Mouse (Mus musculus): ENCODE data around the gene Ccdc61. TPM values are rescaled to one million over a fixed set of nuclear protein-coding genes. Genes with fewer than 3 reads are reported as not detected.
"Not testable (repeated sequence)": the region's sequence is repeated elsewhere in the genome, so short reads cannot be mapped to it uniquely, and the experiment has no call there.

Gene Ccdc61
- polyA plus RNA-seq, 1 experiment from 2014 or later = 38.7 TPM

GRCm38 (mm10) chr7:18873253-18873652 is 37.0 kb downstream of the Ccdc61 start:
- Histone ChIP-seq H3K36me3 (no peaks in the 10 kb centered on the region), H3K4me1 (peaks cover 11% of the 10 kb centered on the region), H3K4me3 (peak overlapping the region; percentile 60), H3K27me3 (ENCODE audit: low read depth, poor library complexity, severe bottlenecking) (no peaks in the 10 kb centered on the region), H3K9me3 (replicated peaks) (peaks cover 4% of the 10 kb centered on the region), H3K27ac (replicated peaks) (peak overlapping the region; percentile 67; the same call in 1 of the 2 replicates)
- 0% methylated on average over 10 of the region's 10 CpGs for WGBS
- peak; percentile 82 for DNase-seq (ENCODE audit: low spot score)

- H3K9me3 ChIP-seq (replicated peaks) = peaks cover 9% of the 10 kb centered on the region
- H3K36me3 ChIP-seq = no peaks in the 10 kb centered on the region
- peak overlapping the region; percentile 60 for H3K4me3 ChIP-seq
- peaks cover 11% of the 10 kb centered on the region for H3K4me1 ChIP-seq
- DNase-seq (ENCODE audit: low spot score) = peak; percentile 37
- no peaks in the 10 kb centered on the region for H3K27me3 ChIP-seq (ENCODE audit: low read depth, poor library complexity, severe bottlenecking)
- peak overlapping the region; percentile 67; the same call in 1 of the 2 replicates for H3K27ac ChIP-seq (replicated peaks)
- 3% methylated on average over 7 of the region's 7 CpGs for WGBS
Measured at GRCm38 (mm10) chr7:18872816-18873215, 37.4 kb downstream of the Ccdc61 start.

GRCm38 (mm10) chr7:18872014-18872802 is 38.0 kb downstream of the Ccdc61 start:
- 33% methylated on average over 13 of the region's 14 CpGs for WGBS
- Histone ChIP-seq H3K4me1 (peaks cover 11% of the 10 kb centered on the region), H3K4me3 (peak overlapping the region; percentile 60), H3K27ac (replicated peaks) (0 out of 2 replicates have a peak overlapping the region, but pooled peaks have one; percentile 67), H3K9me3 (replicated peaks) (peaks cover 13% of the 10 kb centered on the region), H3K27me3 (ENCODE audit: low read depth, poor library complexity, severe bottlenecking) (no peaks in the 10 kb centered on the region), H3K36me3 (no peaks in the 10 kb centered on the region)
- DNase-seq (ENCODE audit: low spot score) = peak; percentile 30

- 100% methylated on average over 1 of the region's 8 CpGs for WGBS
- Histone ChIP-seq H3K9me3 (replicated peaks) (peaks cover 13% of the 10 kb centered on the region), H3K4me1 (peaks cover 11% of the 10 kb centered on the region)
- H3K4me3 ChIP-seq; H3K36me3 ChIP-seq; DNase-seq (ENCODE audit: low spot score); H3K27me3 ChIP-seq (ENCODE audit: low read depth, poor library complexity, severe bottlenecking); H3K27ac ChIP-seq (replicated peaks): not testable (repeated sequence)
Measured at GRCm38 (mm10) chr7:18871031-18871430, 39.2 kb downstream of the Ccdc61 start, which contains the start of gene Pglyrp1. TSS of gene Pglyrp1 (plus strand) at chr7:18871331.

- no peak overlapping the region for H3K27ac ChIP-seq (replicated peaks)
- no peaks in the 10 kb centered on the region for H3K27me3 ChIP-seq (ENCODE audit: low read depth, poor library complexity, severe bottlenecking)
- peaks cover 11% of the 10 kb centered on the region for H3K4me1 ChIP-seq
- no peak overlapping the region for H3K4me3 ChIP-seq
- peaks cover 13% of the 10 kb centered on the region for H3K9me3 ChIP-seq (replicated peaks)
- 83% methylated on average over 2 of the region's 2 CpGs for WGBS
- no peak for DNase-seq (ENCODE audit: low spot score)
- H3K36me3 ChIP-seq = no peaks in the 10 kb centered on the region
Measured at GRCm38 (mm10) chr7:18868491-18868890, 41.7 kb downstream of the Ccdc61 start.

- Histone ChIP-seq H3K4me1 (no peaks in the 10 kb centered on the region), H3K27me3 (ENCODE audit: low read depth, poor library complexity, severe bottlenecking) (no peaks in the 10 kb centered on the region), H3K9me3 (replicated peaks) (peaks cover 10% of the 10 kb centered on the region), H3K27ac (replicated peaks) (no peak overlapping the region), H3K4me3 (no peak overlapping the region), H3K36me3 (no peaks in the 10 kb centered on the region)
- 86% methylated on average over 6 of the region's 6 CpGs for WGBS
- DNase-seq (ENCODE audit: low spot score) = no peak
Measured at GRCm38 (mm10) chr7:18862801-18863200, 47.4 kb downstream of the Ccdc61 start.

- Histone ChIP-seq H3K36me3 (no peaks in the 10 kb centered on the region), H3K4me1 (no peaks in the 10 kb centered on the region), H3K9me3 (replicated peaks) (0 out of 2 replicates have a peak, but pooled peaks cover 6% of the 10 kb centered on the region), H3K27me3 (ENCODE audit: low read depth, poor library complexity, severe bottlenecking) (no peaks in the 10 kb centered on the region), H3K27ac (replicated peaks) (peak overlapping the region; percentile 23; the same call in 1 of the 2 replicates), H3K4me3 (no peak overlapping the region)
- 77% methylated on average over 5 of the region's 5 CpGs for WGBS
- DNase-seq (ENCODE audit: low spot score) = no peak
Measured at GRCm38 (mm10) chr7:18858310-18858916, 51.8 kb downstream of the Ccdc61 start.

- 94% methylated on average over 1 of the region's 1 CpGs for WGBS
Measured at GRCm38 (mm10) chr7:18848395-18848794, 61.8 kb downstream of the Ccdc61 start.

GRCm38 (mm10) chr7:18844811-18845210 is 65.4 kb downstream of the Ccdc61 start:
- Histone ChIP-seq H3K4me3 (no peak overlapping the region), H3K27ac (replicated peaks) (no peak overlapping the region), H3K4me1 (peaks cover 14% of the 10 kb centered on the region), H3K9me3 (replicated peaks) (no peaks in the 10 kb centered on the region), H3K27me3 (ENCODE audit: low read depth, poor library complexity, severe bottlenecking) (no peaks in the 10 kb centered on the region), H3K36me3 (no peaks in the 10 kb centered on the region)
- WGBS = 48% methylated on average over 5 of the region's 5 CpGs
- no peak for DNase-seq (ENCODE audit: low spot score)

More at GRCm38 (mm10) chr7:18848395-18848794, 61.8 kb downstream of the Ccdc61 start:
- no peak overlapping the region for H3K4me3 ChIP-seq
- DNase-seq (ENCODE audit: low spot score) = no peak
- no peak overlapping the region for H3K27ac ChIP-seq (replicated peaks)
- H3K9me3 ChIP-seq (replicated peaks) = no peaks in the 10 kb centered on the region
- peaks cover 2% of the 10 kb centered on the region; the same call in 1 of the 2 replicates for H3K4me1 ChIP-seq
- no peaks in the 10 kb centered on the region for H3K36me3 ChIP-seq
- H3K27me3 ChIP-seq (ENCODE audit: low read depth, poor library complexity, severe bottlenecking) = no peaks in the 10 kb centered on the region

- 71% methylated on average over 1 of the region's 1 CpGs for WGBS
- Histone ChIP-seq H3K4me1 (peaks cover 15% of the 10 kb centered on the region), H3K27me3 (ENCODE audit: low read depth, poor library complexity, severe bottlenecking) (no peaks in the 10 kb centered on the region), H3K4me3 (peak overlapping the region; percentile 48), H3K9me3 (replicated peaks) (no peaks in the 10 kb centered on the region), H3K36me3 (no peaks in the 10 kb centered on the region), H3K27ac (replicated peaks) (no peak overlapping the region)
- DNase-seq (ENCODE audit: low spot score) = no peak
Measured at GRCm38 (mm10) chr7:18841174-18841567, 69.0 kb downstream of the Ccdc61 start.
